Mouse (Mus musculus): ENCODE measurements around the gene Olfr373. TPM values are rescaled to one million over a fixed set of nuclear protein-coding genes. Genes with fewer than 3 reads are reported as not detected.

Olfr373 gene
- total and polyA plus RNA-seq, 2 experiments from 2014 or later = not detected

DNA sequence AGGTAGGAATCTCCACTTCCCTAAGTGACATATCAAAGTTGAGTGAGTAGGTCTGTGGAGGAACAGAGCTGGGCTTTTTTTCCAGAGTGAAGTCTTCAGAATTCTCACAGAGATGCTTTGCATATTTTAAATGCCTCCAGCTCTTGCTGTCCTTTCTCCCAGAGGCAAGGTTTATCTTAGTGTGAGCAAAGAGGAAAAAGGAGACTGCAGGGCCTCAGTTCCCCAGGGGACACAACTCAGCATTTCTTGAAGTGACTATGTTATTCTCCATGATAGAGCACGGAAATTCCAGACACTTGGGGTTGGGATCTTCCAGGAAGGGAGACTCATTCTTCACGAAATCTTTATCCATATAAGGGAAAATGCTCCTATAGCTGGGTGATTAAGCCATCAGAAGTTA is 64.3 kb downstream of the Olfr373 start:
- Histone ChIP-seq H3K4me1 (ENCODE audit: control insufficient read depth, insufficient read depth) (peaks cover 11% of the 10 kb centered on the region; the same call in 1 of the 2 replicates), H3K4me2 (ENCODE audit: low read depth, low read length) (no peak overlapping the region), H3K27ac (ENCODE audit: low read depth) (peak overlapping the region; percentile 20; the same call in 1 of the 2 replicates), H3K36me3 (replicated peaks; ENCODE audit: control insufficient read depth, insufficient read depth, low read length) (peaks cover 97% of the 10 kb centered on the region), H3K9ac (replicated peaks; ENCODE audit: low read depth, low read length) (no peak overlapping the region), H3K4me3 (ENCODE audit: low read depth, low read length) (no peak overlapping the region), H3K27me3 (ENCODE audit: control insufficient read depth, insufficient read depth, low read length) (no peaks in the 10 kb centered on the region), H3K9me3 (replicated peaks; ENCODE audit: control insufficient read depth, low read length) (no peaks in the 10 kb centered on the region)
- ATAC-seq (ENCODE audit: insufficient read depth, low read depth) (no peak), DNase-seq (ENCODE audit: low spot score) (no peak)
- 23% methylated on average over 2 of the region's 2 CpGs for WGBS
- no peak for TF ChIP-seq EP300 (IDR thresholded peaks at IDR 0.05; ENCODE audit: low read depth)

DNA sequence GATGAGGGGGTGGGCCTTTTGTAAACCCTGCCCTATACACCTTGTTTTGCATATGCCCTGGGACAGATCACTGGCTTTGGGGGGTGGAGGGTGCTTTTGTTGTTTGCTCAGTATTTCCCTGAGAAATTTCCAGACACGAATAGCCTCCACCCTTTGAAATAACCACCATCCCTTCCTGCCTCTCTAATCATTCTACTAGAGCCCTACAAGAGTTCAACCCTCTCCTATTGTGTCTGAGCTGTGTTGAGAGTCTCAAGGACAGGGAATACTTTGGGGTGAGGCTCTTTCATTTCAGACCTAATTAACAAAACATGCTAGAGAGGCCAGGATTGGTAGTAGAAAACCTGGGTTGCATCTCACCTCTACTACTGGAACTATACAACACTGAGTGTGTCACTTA is 66.1 kb downstream of the Olfr373 start:
- H3K36me3 ChIP-seq (replicated peaks; ENCODE audit: control insufficient read depth, insufficient read depth, low read length) = peaks cover 90% of the 10 kb centered on the region
- H3K27ac ChIP-seq (ENCODE audit: low read depth) = no peak overlapping the region
- H3K9ac ChIP-seq (replicated peaks; ENCODE audit: low read depth, low read length) = no peak overlapping the region
- 75% methylated on average over 1 of the region's 1 CpGs for WGBS
- no peaks in the 10 kb centered on the region for H3K9me3 ChIP-seq (replicated peaks; ENCODE audit: control insufficient read depth, low read length)
- peaks cover 11% of the 10 kb centered on the region; the same call in 1 of the 2 replicates for H3K4me1 ChIP-seq (ENCODE audit: control insufficient read depth, insufficient read depth)
- H3K4me3 ChIP-seq (ENCODE audit: low read depth, low read length) = no peak overlapping the region
- no peak for DNase-seq (ENCODE audit: low spot score)
- no peak for ATAC-seq (ENCODE audit: insufficient read depth, low read depth)
- TF ChIP-seq CTCF (IDR thresholded peaks at IDR 0.05; ENCODE audit: low read depth) (no peak), EP300 (IDR thresholded peaks at IDR 0.05; ENCODE audit: low read depth) (no peak)
- no peak overlapping the region for H3K4me2 ChIP-seq (ENCODE audit: low read depth, low read length)
- H3K27me3 ChIP-seq (ENCODE audit: control insufficient read depth, insufficient read depth, low read length) = no peaks in the 10 kb centered on the region

DNA sequence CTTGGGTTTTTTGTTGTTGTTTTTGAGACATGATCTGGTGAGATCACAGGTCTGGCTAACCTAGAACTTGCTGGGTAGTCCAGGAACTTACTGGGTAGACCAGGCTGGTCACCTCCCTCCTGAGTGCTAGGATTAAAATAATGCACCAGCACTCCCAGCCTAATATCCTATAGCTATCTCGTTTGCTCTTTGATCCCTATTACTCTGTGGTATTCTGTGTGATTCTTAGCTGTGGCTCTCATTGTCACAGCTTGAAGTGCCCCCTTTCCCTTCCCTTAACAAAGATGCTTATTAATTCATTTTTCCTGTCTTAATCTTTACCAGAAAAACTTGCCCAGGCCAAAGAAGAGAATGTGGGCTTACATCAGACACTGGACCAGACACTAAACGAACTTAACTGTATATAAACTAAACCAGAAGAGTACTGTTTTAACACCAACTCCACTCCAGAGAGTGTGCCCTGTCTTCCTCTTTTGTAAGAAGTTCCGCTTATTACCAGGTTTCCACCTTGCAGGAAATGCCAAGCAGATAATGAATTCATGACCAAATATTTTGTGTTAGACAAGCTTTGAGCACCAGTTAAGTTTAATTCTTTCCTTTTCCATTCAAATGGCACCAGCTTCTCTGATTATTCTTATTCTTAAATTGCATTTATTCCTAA is 68.6 kb downstream of the Olfr373 start:
- peaks cover 72% of the 10 kb centered on the region for H3K36me3 ChIP-seq (replicated peaks; ENCODE audit: control insufficient read depth, insufficient read depth, low read length)

More for the DNA sequence above, 68.6 kb downstream of the Olfr373 start:
- H3K9me3 ChIP-seq (replicated peaks; ENCODE audit: control insufficient read depth, low read length) = no peaks in the 10 kb centered on the region
- no peak for DNase-seq (ENCODE audit: low spot score)
- no peak overlapping the region for H3K27ac ChIP-seq (ENCODE audit: low read depth)
- 71% methylated on average over 3 of the region's 3 CpGs for WGBS
- no peak overlapping the region for H3K4me2 ChIP-seq (ENCODE audit: low read depth, low read length)
- ATAC-seq (ENCODE audit: insufficient read depth, low read depth) = no peak
- H3K9ac ChIP-seq (replicated peaks; ENCODE audit: low read depth, low read length) = no peak overlapping the region
- 0 out of 2 replicates have a peak, but pooled peaks cover 3% of the 10 kb centered on the region for H3K4me1 ChIP-seq (ENCODE audit: control insufficient read depth, insufficient read depth)
- no peak overlapping the region for H3K4me3 ChIP-seq (ENCODE audit: low read depth, low read length)
- TF ChIP-seq CTCF (IDR thresholded peaks at IDR 0.05; ENCODE audit: low read depth) (no peak), EP300 (IDR thresholded peaks at IDR 0.05; ENCODE audit: low read depth) (no peak)
- H3K27me3 ChIP-seq (ENCODE audit: control insufficient read depth, insufficient read depth, low read length) = no peaks in the 10 kb centered on the region

Other genes starting within 250 kb of the Olfr373 start
- 0.85 and 6.6 TPM in 2 replicates for gene Zfp709, start 201.2 kb upstream of the Olfr373 start, total RNA-seq (2014; rRNA removed; ENCODE audit: low replicate concordance)
- 3.6 and 3.9 TPM in 2 replicates for gene Zfp709, start 201.2 kb upstream of the Olfr373 start, polyA plus RNA-seq (2015; fragmentation: Nextera tagmentation; extraction: Ambion mirVana)
- gene Zfp882, start 174.6 kb upstream of the Olfr373 start, total RNA-seq (2014; rRNA removed; ENCODE audit: low replicate concordance) = 0.11 and 0.23 TPM in 2 replicates
- 1.8 TPM in 2 replicates for gene Zfp882, start 174.6 kb upstream of the Olfr373 start, polyA plus RNA-seq (2015; fragmentation: Nextera tagmentation; extraction: Ambion mirVana)
- 18.3 and 18.9 TPM in 2 replicates for gene Zfp617, start 174.5 kb upstream of the Olfr373 start, total RNA-seq (2014; rRNA removed; ENCODE audit: low replicate concordance)
- 20.2 and 21.9 TPM in 2 replicates for gene Zfp617, start 174.5 kb upstream of the Olfr373 start, polyA plus RNA-seq (2015; fragmentation: Nextera tagmentation; extraction: Ambion mirVana)
- gene Zfp961, start 132.1 kb upstream of the Olfr373 start, total RNA-seq (2014; rRNA removed; ENCODE audit: low replicate concordance) = 3.5 and 21.6 TPM in 2 replicates
- gene Zfp961, start 132.1 kb upstream of the Olfr373 start, polyA plus RNA-seq (2015; fragmentation: Nextera tagmentation; extraction: Ambion mirVana) = 7.6 and 8.0 TPM in 2 replicates
- 1.1 and 2.4 TPM in 2 replicates for gene Cyp4f18, start 73.6 kb upstream of the Olfr373 start, total RNA-seq (2014; rRNA removed; ENCODE audit: low replicate concordance)
- gene Cyp4f18, start 73.6 kb upstream of the Olfr373 start, polyA plus RNA-seq (2015; fragmentation: Nextera tagmentation; extraction: Ambion mirVana) = 0.97 and 1.3 TPM in 2 replicates
- not detected in 2 replicates for gene Olfr372, start 42.0 kb upstream of the Olfr373 start, total RNA-seq (2014; rRNA removed; ENCODE audit: low replicate concordance)
- gene Olfr372, start 42.0 kb upstream of the Olfr373 start, polyA plus RNA-seq (2015; fragmentation: Nextera tagmentation; extraction: Ambion mirVana) = not detected in 2 replicates
- gene Olfr374, start 23.9 kb downstream of the Olfr373 start, total RNA-seq (2014; rRNA removed; ENCODE audit: low replicate concordance) = not detected in 2 replicates
- gene Olfr374, start 23.9 kb downstream of the Olfr373 start, polyA plus RNA-seq (2015; fragmentation: Nextera tagmentation; extraction: Ambion mirVana) = 0.01 TPM in 1 of 2 replicates, not detected in the other
- gene Tpm4, start 51.8 kb downstream of the Olfr373 start, total RNA-seq (2014; rRNA removed; ENCODE audit: low replicate concordance) = 179 and 195 TPM in 2 replicates
- gene Tpm4, start 51.8 kb downstream of the Olfr373 start, polyA plus RNA-seq (2015; fragmentation: Nextera tagmentation; extraction: Ambion mirVana) = 222 and 224 TPM in 2 replicates
- 32.2 and 33.9 TPM in 2 replicates for gene Rab8a, start 78.0 kb downstream of the Olfr373 start, total RNA-seq (2014; rRNA removed; ENCODE audit: low replicate concordance)
- 50.8 and 51.2 TPM in 2 replicates for gene Rab8a, start 78.0 kb downstream of the Olfr373 start, polyA plus RNA-seq (2015; fragmentation: Nextera tagmentation; extraction: Ambion mirVana)
- gene Hsh2d, start 106.5 kb downstream of the Olfr373 start, total RNA-seq (2014; rRNA removed; ENCODE audit: low replicate concordance) = not detected in 2 replicates
- gene Hsh2d, start 106.5 kb downstream of the Olfr373 start, polyA plus RNA-seq (2015; fragmentation: Nextera tagmentation; extraction: Ambion mirVana) = 0.05 and 0.12 TPM in 2 replicates
- not detected in 2 replicates for gene Cib3, start 129.7 kb downstream of the Olfr373 start, total RNA-seq (2014; rRNA removed; ENCODE audit: low replicate concordance)
- not detected in 2 replicates for gene Cib3, start 129.7 kb downstream of the Olfr373 start, polyA plus RNA-seq (2015; fragmentation: Nextera tagmentation; extraction: Ambion mirVana)
- not detected in 2 replicates for gene Gm11034, start 130.5 kb downstream of the Olfr373 start, total RNA-seq (2014; rRNA removed; ENCODE audit: low replicate concordance)
- not detected in 2 replicates for gene Gm11034, start 130.5 kb downstream of the Olfr373 start, polyA plus RNA-seq (2015; fragmentation: Nextera tagmentation; extraction: Ambion mirVana)
- gene Fam32a, start 136.6 kb downstream of the Olfr373 start, total RNA-seq (2014; rRNA removed; ENCODE audit: low replicate concordance) = 30.1 and 45.4 TPM in 2 replicates
- gene Fam32a, start 136.6 kb downstream of the Olfr373 start, polyA plus RNA-seq (2015; fragmentation: Nextera tagmentation; extraction: Ambion mirVana) = 32.0 and 37.1 TPM in 2 replicates
- gene Ap1m1, start 156.8 kb downstream of the Olfr373 start, total RNA-seq (2014; rRNA removed; ENCODE audit: low replicate concordance) = 36.1 and 46.5 TPM in 2 replicates
- 82.8 and 83.4 TPM in 2 replicates for gene Ap1m1, start 156.8 kb downstream of the Olfr373 start, polyA plus RNA-seq (2015; fragmentation: Nextera tagmentation; extraction: Ambion mirVana)
- gene Gm10282, start 222.1 kb downstream of the Olfr373 start, total RNA-seq (2014; rRNA removed; ENCODE audit: low replicate concordance) = 0.15 and 3.0 TPM in 2 replicates
- 8.4 and 10.0 TPM in 2 replicates for gene Gm10282, start 222.1 kb downstream of the Olfr373 start, polyA plus RNA-seq (2015; fragmentation: Nextera tagmentation; extraction: Ambion mirVana)
- 21.9 and 32.9 TPM in 2 replicates for gene Klf2, start 235.9 kb downstream of the Olfr373 start, total RNA-seq (2014; rRNA removed; ENCODE audit: low replicate concordance)
- 17.7 and 21.3 TPM in 2 replicates for gene Klf2, start 235.9 kb downstream of the Olfr373 start, polyA plus RNA-seq (2015; fragmentation: Nextera tagmentation; extraction: Ambion mirVana)

Data from heart, postnatal 0 days (tissue).